Mouse (Mus musculus): ENCODE measurements around the gene Gbx2.

DNA sequence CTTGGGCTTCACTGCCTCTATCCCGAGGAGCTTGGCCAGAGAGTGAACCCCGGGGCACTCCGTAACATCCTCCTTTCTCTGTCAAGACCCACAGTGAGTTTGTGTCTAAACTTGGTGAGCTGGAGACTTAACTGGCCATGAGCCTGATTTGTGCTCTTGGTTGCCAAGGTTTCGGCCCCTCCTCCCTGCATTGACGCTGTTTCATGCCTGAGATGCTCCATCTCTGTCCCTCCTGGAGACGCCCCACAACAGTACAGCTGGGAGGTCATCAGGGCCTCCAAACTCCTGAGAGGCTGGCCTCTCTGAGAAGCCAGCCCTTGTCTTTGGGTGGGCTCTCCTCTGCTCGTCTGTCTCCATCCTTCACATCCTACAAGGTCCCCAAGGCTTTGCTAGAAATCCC, 38.7 kb downstream of the Gbx2 start:
- TF ChIP-seq POLR2A (IDR thresholded peaks at IDR 0.05; ENCODE audit: low read depth, low read length) (no peak), CTCF (IDR thresholded peaks at IDR 0.05; ENCODE audit: extremely low read depth, insufficient read length, insufficient replicate concordance, low read depth, low read length) (no peak)
